Mouse (Mus musculus) embryonic facial prominence, embryonic 13.5 days (tissue): ENCODE measurements around the gene Ttc19. TPM values are rescaled to one million over a fixed set of nuclear protein-coding genes. Genes with fewer than 3 reads are reported as not detected.

ENCODE experiments used
- ATAC-seq: fragments of 200-750 bp; cut with Nextera tagmentation; 2 replicates; pipeline ENCODE4 v1.8.0; 2017; ENCODE audit warnings: low read depth; ENCODE audit not compliant: insufficient number of reproducible peaks, insufficient read depth, low FRiP score, low TSS enrichment
- H3K27ac ChIP-seq: fragments of 300-500 bp; sonication (generic); 2 replicates; pipeline ENCODE4 v1.5.1; 2015; ENCODE audit warnings: moderate library complexity, mild to moderate bottlenecking, inconsistent platforms
- H3K27me3 ChIP-seq: fragments of 300-500 bp; sonication (generic); 2 replicates; pipeline ENCODE4 v1.6.1; 2015; ENCODE audit warnings: mild to moderate bottlenecking, inconsistent platforms
- H3K36me3 ChIP-seq: fragments of 300-500 bp; sonication (generic); 2 replicates; pipeline ENCODE4 v1.6.1; 2015; ENCODE audit warnings: mild to moderate bottlenecking, inconsistent platforms
- H3K4me1 ChIP-seq: fragments of 300-500 bp; sonication (generic); 2 replicates; pipeline ENCODE4 v1.6.1; 2015; ENCODE audit warnings: inconsistent platforms
- H3K4me2 ChIP-seq: fragments of 300-500 bp; sonication (generic); 2 replicates; pipeline ENCODE4 v1.6.1; 2015; ENCODE audit warnings: moderate library complexity, mild to moderate bottlenecking, inconsistent platforms
- H3K4me3 ChIP-seq: fragments of 300-500 bp; sonication (generic); 2 replicates; pipeline ENCODE4 v1.5.1; 2015; ENCODE audit warnings: mild to moderate bottlenecking, inconsistent platforms
- H3K9ac ChIP-seq: fragments of 300-500 bp; sonication (generic); 2 replicates; pipeline ENCODE4 v1.6.1; 2015; ENCODE audit warnings: mild to moderate bottlenecking, inconsistent platforms
- H3K9me3 ChIP-seq: fragments of 300-500 bp; sonication (generic); 2 replicates; pipeline ENCODE4 v1.6.1; 2016; ENCODE audit warnings: inconsistent platforms
- whole genome bisulfite sequencing: fragments of 180-500 bp; shearing (Covaris S2); methylation state at CpG from one replicate; pipeline ENCODE4 v1.1.7; 2015; ENCODE audit warnings: mixed read lengths; 5-methylcytosine and 5-hydroxymethylcytosine counted together
- polyA plus RNA-seq: library from polyadenylated mRNA; unstranded; fragments of >200 nt; fragmentation: Nextera tagmentation; extraction: Ambion mirVana; gene quantifications from 2 replicates; pipeline ENCODE4 v1.2.1, GENCODE M21; 2015

Ttc19 gene
- 29.1 and 30.3 TPM in 2 replicates for polyA plus RNA-seq

DNA sequence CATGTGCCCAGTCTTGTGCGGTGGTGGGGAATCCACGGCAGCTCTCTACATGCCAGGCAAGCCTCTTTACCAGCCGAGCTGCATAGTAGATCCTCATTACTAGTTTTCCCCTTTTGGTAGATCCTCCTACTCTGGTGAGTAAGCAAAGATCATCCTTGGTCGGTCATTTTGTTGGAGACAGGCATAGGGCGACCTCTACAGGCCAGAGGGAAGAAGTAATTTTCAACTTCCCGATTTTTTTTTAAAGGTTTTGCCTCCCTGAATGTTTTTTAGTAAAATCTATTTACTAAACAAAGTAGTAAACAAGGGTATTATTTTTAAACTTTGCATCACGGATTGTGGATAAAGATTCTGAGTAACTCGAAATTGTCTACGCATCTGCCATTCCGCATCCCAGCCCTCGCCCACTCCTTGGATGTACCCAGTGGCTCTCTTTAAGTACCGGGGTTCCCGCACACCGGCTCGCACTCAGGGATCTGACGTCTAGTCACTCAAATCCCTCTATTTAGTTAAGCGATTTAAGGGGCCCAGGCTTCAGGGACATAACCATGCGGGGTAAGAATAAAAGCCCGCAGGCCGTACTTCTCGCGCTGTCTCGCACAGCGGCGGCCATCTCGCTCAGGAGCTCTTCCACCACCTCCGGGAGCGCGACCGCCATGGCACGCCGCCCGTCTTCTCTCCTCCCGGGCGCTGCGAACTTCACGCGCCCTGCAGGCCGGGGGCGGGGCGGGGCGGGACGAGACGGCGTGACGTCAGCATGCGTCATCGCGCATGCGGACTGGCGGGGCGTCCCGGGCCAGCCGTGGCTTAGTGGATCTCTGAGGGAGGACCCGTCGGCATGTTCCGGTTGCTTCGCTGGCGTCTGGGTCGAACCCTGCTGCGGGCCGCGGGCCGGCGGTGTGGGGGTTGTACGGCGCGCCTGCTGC lies at the start of gene Ttc19, which contains the start of gene Zswim7:
TSS of gene Ttc19 (plus strand) at position 799 of the 926 bp plus-strand sequence.
TSS of gene Zswim7 (minus strand) at position 701 of the 926 bp plus-strand sequence.
- Histone ChIP-seq H3K4me2 (peak within 1 kb of the TSS; percentile 79), H3K4me3 (peak within 1 kb of the TSS; percentile 96), H3K9ac (peak within 1 kb of the TSS; percentile 86), H3K9me3 (no peaks in the 10 kb centered on the region), H3K4me1 (0 out of 2 replicates have a peak, but pooled peaks cover 11% of the 10 kb centered on the region), H3K27ac (peak within 1 kb of the TSS; percentile 90), H3K27me3 (no peaks in the 10 kb centered on the region), H3K36me3 (peaks cover 25% of the 10 kb centered on the region)
- under 1% methylated on average over 68 of the region's 68 CpGs for WGBS
- peak; percentile 95 for ATAC-seq

- WGBS, result 70% methylated on average over 12 of the region's 12 CpGs
- Histone ChIP-seq H3K4me2 (no peak overlapping the region), H3K4me3 (no peak overlapping the region), H3K27ac (no peak overlapping the region), H3K4me1 (no peaks in the 10 kb centered on the region), H3K9ac (no peak overlapping the region), H3K27me3 (no peaks in the 10 kb centered on the region), H3K9me3 (peaks cover 2% of the 10 kb centered on the region; the same call in 1 of the 2 replicates), H3K36me3 (no peaks in the 10 kb centered on the region)
- no peak for ATAC-seq
Observed at GRCm38 (mm10) chr11:62240631-62241261, 40.5 kb upstream of the Ttc19 start.

- H3K9ac ChIP-seq, result no peak overlapping the region
- H3K36me3 ChIP-seq, result no peaks in the 10 kb centered on the region
- WGBS, result 87% methylated on average over 8 of the region's 8 CpGs
- no peak overlapping the region for H3K4me2 ChIP-seq
- H3K27me3 ChIP-seq, result no peaks in the 10 kb centered on the region
- no peak overlapping the region for H3K4me3 ChIP-seq
- no peak for ATAC-seq
- H3K9me3 ChIP-seq, result peaks cover 3% of the 10 kb centered on the region; the same call in 1 of the 2 replicates
- peaks cover 6% of the 10 kb centered on the region for H3K4me1 ChIP-seq
- no peak overlapping the region for H3K27ac ChIP-seq
Observed at GRCm38 (mm10) chr11:62243871-62244270, 37.4 kb upstream of the Ttc19 start.

- Histone ChIP-seq H3K27ac (no peak overlapping the region), H3K36me3 (no peaks in the 10 kb centered on the region), H3K4me3 (no peak overlapping the region), H3K9me3 (peaks cover 3% of the 10 kb centered on the region; the same call in 1 of the 2 replicates), H3K27me3 (0 out of 2 replicates have a peak, but pooled peaks cover 2% of the 10 kb centered on the region), H3K4me1 (peaks cover 11% of the 10 kb centered on the region), H3K9ac (no peak overlapping the region), H3K4me2 (no peak overlapping the region)
- WGBS, result 87% methylated on average over 4 of the region's 4 CpGs
- no peak for ATAC-seq
Observed at GRCm38 (mm10) chr11:62244471-62244870, 36.8 kb upstream of the Ttc19 start.

- ATAC-seq, result no peak
- Histone ChIP-seq H3K27ac (peak overlapping the region; percentile 83), H3K9ac (peak overlapping the region; percentile 75), H3K9me3 (peaks cover 3% of the 10 kb centered on the region; the same call in 1 of the 2 replicates), H3K36me3 (no peaks in the 10 kb centered on the region), H3K4me3 (peak overlapping the region; percentile 68), H3K27me3 (0 out of 2 replicates have a peak, but pooled peaks cover 3% of the 10 kb centered on the region), H3K4me1 (peaks cover 41% of the 10 kb centered on the region), H3K4me2 (peak overlapping the region; percentile 99)
- 38% methylated on average over 18 of the region's 18 CpGs for WGBS
Observed at GRCm38 (mm10) chr11:62247759-62248400, 33.4 kb upstream of the Ttc19 start.

DNA sequence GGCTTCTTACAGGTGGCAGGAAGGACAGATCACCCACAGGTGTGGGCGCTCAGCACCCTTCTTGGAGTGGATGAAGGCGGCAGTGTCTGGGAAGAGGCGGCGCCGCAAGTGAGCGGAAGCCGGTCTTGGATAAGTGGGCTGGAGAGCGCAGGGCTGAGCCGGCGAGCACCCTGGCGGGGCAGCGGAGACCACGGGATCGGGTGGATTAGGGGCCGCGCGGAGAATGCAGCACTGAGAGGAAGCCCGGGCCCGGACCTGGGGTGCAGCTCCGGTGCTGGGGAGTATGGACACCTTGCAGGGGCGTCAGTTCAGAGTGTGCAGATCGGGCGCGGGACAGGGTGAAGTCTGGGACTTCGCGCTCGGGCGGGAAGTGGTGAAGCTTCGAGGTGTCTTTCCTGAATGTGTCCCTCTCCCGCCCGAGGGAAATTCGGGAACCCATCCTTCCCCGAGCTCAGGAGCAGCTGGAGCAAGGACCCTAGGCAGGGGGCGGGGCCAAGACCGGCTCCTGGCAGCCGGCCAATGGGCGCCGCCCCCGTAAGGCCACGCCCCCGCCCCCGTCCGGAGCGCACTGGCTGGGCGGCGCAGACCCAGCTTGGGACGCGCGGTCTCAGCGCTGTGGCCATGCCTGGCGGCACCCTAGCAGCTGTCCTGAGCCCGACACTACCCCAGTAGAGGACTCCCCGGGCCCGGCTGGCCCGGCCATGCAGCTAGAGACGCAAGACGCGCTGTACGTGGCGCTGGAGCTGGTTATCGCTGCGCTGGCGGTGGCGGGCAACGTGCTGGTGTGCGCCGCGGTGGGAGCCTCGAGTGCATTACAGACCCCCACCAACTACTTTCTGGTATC lies 32.6 kb upstream of the Ttc19 start, which contains the start of gene Adora2b:
TSS of gene Adora2b (plus strand) at position 584 of the 844 bp plus-strand sequence.
- no peaks in the 10 kb centered on the region for H3K36me3 ChIP-seq
- 0 out of 2 replicates have a peak, but pooled peaks cover 3% of the 10 kb centered on the region for H3K27me3 ChIP-seq
- peak within 1 kb of the TSS; percentile 68 for H3K4me3 ChIP-seq
- peak within 1 kb of the TSS; percentile 99 for H3K4me2 ChIP-seq
- ATAC-seq, result peak; percentile 56
- under 1% methylated on average over 68 of the region's 69 CpGs for WGBS
- H3K4me1 ChIP-seq, result peaks cover 48% of the 10 kb centered on the region
- peaks cover 3% of the 10 kb centered on the region; the same call in 1 of the 2 replicates for H3K9me3 ChIP-seq
- H3K9ac ChIP-seq, result peak within 1 kb of the TSS; percentile 75
- H3K27ac ChIP-seq, result peak within 1 kb of the TSS; percentile 83

GRCm38 (mm10) chr11:62249266-62250037 lies 31.8 kb upstream of the Ttc19 start:
- no peak for ATAC-seq
- WGBS, result 1% methylated on average over 35 of the region's 35 CpGs
- Histone ChIP-seq H3K36me3 (no peaks in the 10 kb centered on the region), H3K4me2 (peak overlapping the region; percentile 99), H3K27me3 (0 out of 2 replicates have a peak, but pooled peaks cover 3% of the 10 kb centered on the region), H3K4me1 (peaks cover 48% of the 10 kb centered on the region), H3K27ac (peak overlapping the region; percentile 83; the same call in 1 of the 2 replicates), H3K9me3 (peaks cover 3% of the 10 kb centered on the region; the same call in 1 of the 2 replicates), H3K9ac (peak overlapping the region; percentile 75), H3K4me3 (peak overlapping the region; percentile 68)

GRCm38 (mm10) chr11:62251047-62251446 lies 30.2 kb upstream of the Ttc19 start:
- Histone ChIP-seq H3K4me1 (peaks cover 48% of the 10 kb centered on the region), H3K9me3 (no peaks in the 10 kb centered on the region), H3K36me3 (no peaks in the 10 kb centered on the region), H3K4me2 (peak overlapping the region; percentile 99), H3K27ac (peak overlapping the region; percentile 83), H3K4me3 (peak overlapping the region; percentile 68), H3K9ac (peak overlapping the region; percentile 61), H3K27me3 (0 out of 2 replicates have a peak, but pooled peaks cover 3% of the 10 kb centered on the region)
- ATAC-seq, result peak; percentile 43; the same call in 1 of the 2 replicates
- WGBS, result 8% methylated on average over 11 of the region's 11 CpGs

- H3K27ac ChIP-seq, result peak overlapping the region; percentile 62; the same call in 1 of the 2 replicates
- no peaks in the 10 kb centered on the region for H3K36me3 ChIP-seq
- H3K9me3 ChIP-seq, result no peaks in the 10 kb centered on the region
- H3K4me1 ChIP-seq, result peaks cover 47% of the 10 kb centered on the region
- H3K4me2 ChIP-seq, result no peak overlapping the region
- H3K27me3 ChIP-seq, result 0 out of 2 replicates have a peak, but pooled peaks cover 3% of the 10 kb centered on the region
- no peak overlapping the region for H3K4me3 ChIP-seq
- no peak for ATAC-seq
- 56% methylated on average over 5 of the region's 5 CpGs for WGBS
- no peak overlapping the region for H3K9ac ChIP-seq
Observed at GRCm38 (mm10) chr11:62253380-62253779, 27.9 kb upstream of the Ttc19 start.

DNA sequence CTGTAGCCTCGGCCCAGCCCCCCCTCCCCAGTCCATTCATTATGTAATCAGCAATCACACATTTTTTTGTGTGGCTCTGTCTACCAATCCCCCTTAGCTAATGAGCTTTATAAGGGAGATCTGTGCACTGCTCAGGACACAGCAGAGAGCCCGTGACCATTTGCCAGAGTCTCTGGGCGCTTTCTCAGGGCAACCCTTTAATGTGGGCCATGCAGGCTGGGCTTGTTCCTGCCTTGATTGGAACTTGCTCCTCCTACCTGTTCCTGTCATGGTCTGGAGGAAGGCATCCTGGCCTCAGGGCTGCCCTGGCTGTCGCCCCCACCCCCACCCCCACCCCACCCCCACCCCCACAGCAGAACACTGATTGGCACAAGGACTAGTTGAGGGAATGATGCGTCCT lies 22.1 kb upstream of the Ttc19 start:
- no peaks in the 10 kb centered on the region for H3K27me3 ChIP-seq
- H3K4me1 ChIP-seq, result peaks cover 22% of the 10 kb centered on the region
- no peak overlapping the region for H3K9ac ChIP-seq
- no peaks in the 10 kb centered on the region for H3K36me3 ChIP-seq
- H3K4me3 ChIP-seq, result no peak overlapping the region
- ATAC-seq, result no peak
- WGBS, result 40% methylated on average over 5 of the region's 5 CpGs
- H3K27ac ChIP-seq, result no peak overlapping the region
- no peak overlapping the region for H3K4me2 ChIP-seq
- no peaks in the 10 kb centered on the region for H3K9me3 ChIP-seq
